Mouse (Mus musculus) liver, adult (tissue): ENCODE data around the gene Slc10a7.

Source experiments
- GATA4 ChIP-seq: IDR thresholded peaks from 2 replicates; pipeline ENCODE4 v1.6.1; 2014; ENCODE audit warnings: mild to moderate bottlenecking, low read length; ENCODE audit not compliant: insufficient replicate concordance

Gene Slc10a7

GRCm38 (mm10) chr8:78536716-78537115 is 27.6 kb downstream of the Slc10a7 start:
- no peak for TF ChIP-seq GATA4

- no peak for TF ChIP-seq GATA4
Measured at GRCm38 (mm10) chr8:78537795-78538194, 28.6 kb downstream of the Slc10a7 start.

DNA sequence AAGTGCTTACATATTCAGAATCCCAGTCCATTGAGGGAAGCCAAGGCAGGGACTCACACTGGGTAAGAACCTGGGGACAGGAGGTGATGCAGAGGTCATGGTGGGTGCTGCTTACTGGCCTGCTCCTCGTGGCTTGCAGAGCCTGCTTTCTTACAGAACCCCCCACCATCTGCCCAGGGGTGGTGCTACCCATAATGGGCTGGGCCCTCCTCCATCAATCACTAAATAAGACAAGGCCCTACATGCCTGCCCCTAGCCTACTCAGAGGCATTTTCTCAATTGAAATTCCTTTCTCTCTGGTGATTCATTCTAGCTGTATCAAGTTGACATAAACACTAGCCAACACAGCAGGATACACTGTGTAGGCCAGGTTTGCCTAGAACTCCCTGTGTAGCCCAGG is 34.5 kb downstream of the Slc10a7 start:
- TF ChIP-seq GATA4 = no peak

DNA sequence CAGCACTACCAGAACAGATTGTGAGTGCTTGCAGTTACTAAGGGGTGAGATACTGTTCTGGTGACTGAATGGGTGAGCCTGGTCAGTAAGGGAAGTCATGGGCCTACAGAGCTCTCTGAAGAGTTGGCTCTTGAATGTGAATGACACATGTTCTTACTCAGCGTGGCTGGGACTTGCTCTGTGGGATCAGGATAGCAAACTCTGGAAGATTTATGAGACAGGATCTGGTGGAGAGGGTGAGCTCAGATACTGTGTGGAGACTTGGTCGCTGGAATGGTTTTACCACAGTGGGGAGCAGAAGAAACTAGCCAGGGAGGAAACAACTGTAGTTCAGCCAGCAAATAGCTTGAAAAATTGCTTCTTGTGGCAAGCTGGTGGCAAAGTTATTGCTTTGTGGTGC is 35.4 kb downstream of the Slc10a7 start:
- no peak for TF ChIP-seq GATA4

- no peak for TF ChIP-seq GATA4
Measured at GRCm38 (mm10) chr8:78549971-78550751, 41.0 kb downstream of the Slc10a7 start.

DNA sequence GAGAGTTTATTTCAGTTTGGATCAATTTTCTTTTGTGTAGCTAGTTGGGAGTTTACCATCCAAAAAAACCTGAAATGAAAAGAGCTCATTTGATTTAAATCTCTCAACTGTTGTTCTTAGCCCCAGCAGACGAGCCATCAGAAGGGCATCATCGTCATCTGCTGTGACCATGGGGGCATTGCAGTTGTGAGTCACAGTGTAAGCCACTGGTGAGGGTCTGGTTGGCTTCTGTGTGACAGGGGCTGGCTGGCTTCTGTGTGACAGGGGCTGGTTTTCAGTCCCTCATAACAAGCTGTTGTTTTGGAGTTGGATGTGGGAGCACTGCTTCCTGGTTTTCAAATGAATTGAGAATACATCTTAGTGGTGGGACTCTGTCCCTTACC is 41.6 kb downstream of the Slc10a7 start:
- TF ChIP-seq GATA4 = no peak

DNA sequence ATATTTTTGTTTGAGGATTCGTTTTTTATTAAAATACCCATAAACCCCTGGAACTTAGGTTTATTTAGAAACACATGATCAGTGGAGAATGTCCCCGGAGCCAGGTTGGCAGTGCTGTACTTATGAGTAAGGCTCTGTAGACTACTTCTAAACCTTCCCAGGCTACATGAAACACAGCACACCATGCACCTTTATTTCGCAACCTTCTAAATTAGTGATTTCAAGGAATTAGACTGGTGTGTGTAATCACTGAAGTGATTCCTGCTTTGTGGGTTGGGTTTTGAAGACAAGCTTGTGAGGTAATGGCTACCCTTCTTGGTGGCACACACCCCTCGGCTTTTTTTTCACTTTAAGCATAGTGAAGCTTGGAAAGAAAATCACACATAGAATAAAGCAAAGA is 46.7 kb downstream of the Slc10a7 start:
- no peak for TF ChIP-seq GATA4

GRCm38 (mm10) chr8:78556773-78557434 is 47.8 kb downstream of the Slc10a7 start:
- TF ChIP-seq GATA4 = no peak

DNA sequence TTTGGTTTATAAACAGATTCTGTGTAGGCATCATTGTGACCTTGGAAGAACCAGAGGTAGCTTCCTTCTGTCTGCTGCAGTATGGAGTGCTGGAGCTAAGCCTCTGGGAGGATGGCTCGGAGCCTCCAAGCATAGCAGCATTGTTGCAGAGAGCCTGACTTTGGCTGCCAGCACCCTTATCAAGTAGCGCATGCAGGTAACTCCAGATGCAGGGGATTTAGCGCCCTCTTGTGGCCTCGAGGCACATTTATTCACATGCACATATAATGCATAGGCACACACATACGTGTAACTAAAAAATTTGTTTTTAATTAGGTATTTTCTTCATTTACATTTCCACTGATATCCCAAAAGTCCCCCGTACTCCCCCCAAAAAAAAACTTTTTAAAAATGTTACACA is 52.5 kb downstream of the Slc10a7 start:
- TF ChIP-seq GATA4 = no peak

DNA sequence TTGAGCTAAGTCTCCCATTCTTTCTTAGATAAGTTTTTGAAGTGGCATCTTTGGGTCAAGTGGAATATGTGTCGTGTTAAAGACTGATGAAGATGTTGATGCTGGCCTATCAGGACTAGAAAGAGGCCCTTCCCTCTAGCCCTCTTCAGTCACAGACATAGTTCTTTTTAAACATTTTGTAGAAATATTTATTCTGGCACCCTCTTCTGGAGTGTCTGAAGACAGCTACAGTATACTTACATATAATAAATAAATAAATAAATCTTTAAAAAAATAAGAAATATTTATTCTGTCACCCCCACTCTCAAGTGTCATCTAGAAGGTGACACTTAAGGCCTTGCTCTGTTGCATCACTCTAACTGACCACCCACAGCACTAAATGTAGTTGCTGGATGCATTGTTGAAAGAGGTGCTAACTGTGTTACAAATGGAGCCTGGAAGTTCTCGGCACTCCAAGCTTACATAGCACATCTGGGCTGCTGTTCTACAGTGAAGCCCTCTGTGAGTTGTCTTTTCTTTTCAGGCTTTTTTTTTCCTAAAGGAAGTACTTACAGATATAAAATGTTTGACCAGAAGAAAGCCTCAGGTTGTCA is 54.4 kb downstream of the Slc10a7 start:
- no peak for TF ChIP-seq GATA4

GRCm38 (mm10) chr8:78564200-78564599 is 55.1 kb downstream of the Slc10a7 start:
- no peak for TF ChIP-seq GATA4

GRCm38 (mm10) chr8:78568196-78568595 is 59.0 kb downstream of the Slc10a7 start:
- TF ChIP-seq GATA4 = no peak

DNA sequence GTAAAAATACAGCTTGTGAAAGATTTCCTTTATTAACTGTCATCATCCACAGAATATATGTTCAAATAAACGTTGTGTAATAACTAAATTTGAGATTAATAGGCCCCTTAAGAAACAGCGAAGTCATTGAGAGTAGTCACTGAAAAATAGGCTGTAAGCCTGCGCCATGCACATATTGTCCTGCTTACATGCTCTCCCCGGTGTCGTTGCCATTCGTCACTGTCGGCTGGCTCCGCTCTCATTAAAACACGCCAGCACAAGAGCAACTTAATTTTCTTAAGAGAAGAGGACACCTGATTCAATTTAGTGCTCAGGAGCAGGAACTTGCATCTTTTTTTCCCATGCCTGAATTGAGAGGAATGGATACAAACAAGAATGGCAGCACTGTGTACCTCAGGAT is 62.4 kb downstream of the Slc10a7 start:
- no peak for TF ChIP-seq GATA4

- no peak for TF ChIP-seq GATA4
Measured at GRCm38 (mm10) chr8:78574207-78574606, 65.1 kb downstream of the Slc10a7 start.

DNA sequence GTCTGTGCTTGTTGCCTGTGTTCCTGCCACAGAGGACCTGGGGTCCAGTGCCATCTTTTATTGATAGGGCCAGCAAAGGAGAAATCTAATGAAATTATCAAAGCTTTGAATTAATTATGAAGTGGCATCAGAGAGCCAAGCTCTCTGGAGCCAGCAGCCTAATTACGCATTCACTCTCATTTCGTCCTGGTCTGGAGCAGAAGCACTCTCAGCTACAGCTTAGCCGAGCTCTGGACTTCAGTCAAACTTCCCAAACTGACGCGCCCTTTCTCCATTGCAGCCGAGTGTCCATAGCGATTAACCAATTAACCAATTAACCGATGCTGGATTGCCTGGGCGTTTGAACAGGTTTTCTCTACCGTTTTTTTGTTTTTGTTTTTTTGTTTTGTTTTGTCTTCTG is 68.4 kb downstream of the Slc10a7 start:
- no peak for TF ChIP-seq GATA4

GRCm38 (mm10) chr8:78578036-78578435 is 68.9 kb downstream of the Slc10a7 start:
- no peak for TF ChIP-seq GATA4
